Mouse (Mus musculus) heart, postnatal 0 days (tissue): ENCODE results near the gene Dcaf11.
A peak's percentile ranks its signal among the peaks of the same experiment; 100 is the strongest.

Source experiments
- CTCF ChIP-seq: IDR thresholded peaks from 2 replicates; pipeline ENCODE4 v1.5.1; 2016; ENCODE audit warnings: antibody characterized with exemption, control low read depth, low read depth
- EP300 ChIP-seq: IDR thresholded peaks from 2 replicates; pipeline ENCODE4 v1.6.1; 2016; ENCODE audit warnings: antibody characterized with exemption, low read depth

DNA sequence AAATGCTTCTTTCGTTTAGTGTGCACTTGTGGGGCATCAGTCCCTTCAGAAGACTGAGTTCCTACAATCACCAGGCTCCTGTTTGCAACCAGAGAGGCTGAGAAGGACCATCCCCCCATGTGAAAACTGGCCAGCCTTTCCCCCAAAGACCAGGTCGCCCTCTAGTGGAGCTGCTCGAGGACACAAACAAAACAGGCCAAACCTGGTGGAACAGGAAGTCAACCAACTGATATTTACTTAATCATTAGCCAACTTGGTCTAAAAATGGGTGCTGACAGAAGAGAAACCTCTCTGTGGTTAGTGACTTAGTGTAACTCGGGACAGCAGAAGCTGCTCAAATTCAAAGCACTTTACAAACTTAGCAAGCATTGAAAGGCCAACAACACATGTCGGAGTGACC, 2.8 kb upstream of the Dcaf11 start:
- TF ChIP-seq CTCF (peak; percentile 90), EP300 (peak; percentile 33; the same call in 1 of the 2 replicates)
